Mouse (Mus musculus) spleen, embryonic (tissue): ENCODE measurements around the gene Rps5.

Source experiments
- CTCF ChIA-PET: fragments of 350-600 bp; sonication (Branson Sonifier 250); formaldehyde crosslinking; loops from one replicate; lab custom pipeline; 2022; lab: Charles Lee

Gene Rps5

DNA sequence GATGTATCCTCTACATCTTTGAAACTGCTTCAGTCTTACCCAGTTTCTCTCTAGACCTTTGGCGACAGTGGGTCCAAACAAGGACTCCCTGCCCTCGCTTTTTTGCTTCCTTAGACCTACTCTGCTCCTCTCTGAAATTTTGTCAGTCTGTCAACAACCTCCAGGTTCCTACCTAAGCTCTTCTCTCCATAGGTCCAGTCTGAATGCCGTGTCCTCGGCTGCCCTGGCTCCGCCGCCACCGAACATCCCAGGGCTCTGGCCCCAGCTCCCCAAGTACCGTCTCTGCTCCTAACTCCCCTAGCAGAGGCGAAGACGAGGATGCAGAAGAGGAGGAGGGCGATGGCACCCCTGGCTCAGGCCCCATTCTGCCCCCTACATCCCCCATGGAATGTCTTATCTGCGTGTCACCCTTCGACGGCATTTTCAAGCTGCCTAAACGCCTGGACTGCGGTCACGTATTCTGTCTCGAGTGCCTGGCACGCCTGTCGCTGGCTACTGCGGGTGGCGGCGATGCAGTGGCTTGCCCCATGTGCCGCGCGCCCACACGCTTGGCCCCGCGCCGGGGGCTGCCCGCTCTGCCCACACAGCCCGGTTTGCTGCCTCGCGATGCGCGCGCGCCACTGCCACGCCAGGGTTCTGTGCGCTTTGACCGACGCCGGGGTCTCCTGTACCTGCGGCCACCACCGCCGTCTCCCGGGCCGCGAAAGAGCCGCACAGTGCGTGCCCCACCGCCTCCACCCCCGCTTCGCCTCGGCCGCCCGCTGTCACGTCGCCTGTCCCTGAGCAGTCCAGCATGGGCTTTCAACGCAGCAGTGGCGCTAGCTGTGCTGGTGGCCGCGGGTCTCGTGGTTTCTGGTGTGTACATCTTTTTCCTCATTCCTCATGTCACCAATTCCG lies 5.9 kb downstream of the Rps5 start:
- CTCF ChIA-PET, result no interaction called here

DNA sequence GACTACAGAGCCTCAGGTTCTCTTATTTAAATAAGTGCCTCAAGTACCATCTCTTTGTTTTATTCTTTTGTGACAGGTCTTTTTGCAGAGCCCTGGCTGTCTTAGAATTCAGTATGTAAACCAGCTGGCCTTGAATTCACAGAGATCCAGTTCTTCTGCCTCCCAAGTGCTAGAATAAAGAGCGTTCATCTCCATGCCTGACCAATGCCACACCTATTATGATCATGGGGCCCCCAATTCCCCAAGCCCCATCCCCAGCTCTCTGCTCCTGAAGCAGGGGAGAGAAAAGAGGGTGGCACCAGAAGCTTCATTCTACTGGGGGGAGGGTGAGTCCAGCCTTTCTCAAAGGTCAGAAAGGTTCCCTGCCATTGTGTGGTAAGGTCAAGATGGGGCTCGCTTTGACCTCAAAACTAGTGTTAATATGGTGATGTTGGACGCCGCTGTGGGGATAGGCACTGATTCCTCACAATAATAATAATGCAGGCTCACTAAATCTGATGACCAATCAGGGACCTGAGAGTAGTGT lies 11.6 kb downstream of the Rps5 start:
- CTCF ChIA-PET, result no interaction called here

DNA sequence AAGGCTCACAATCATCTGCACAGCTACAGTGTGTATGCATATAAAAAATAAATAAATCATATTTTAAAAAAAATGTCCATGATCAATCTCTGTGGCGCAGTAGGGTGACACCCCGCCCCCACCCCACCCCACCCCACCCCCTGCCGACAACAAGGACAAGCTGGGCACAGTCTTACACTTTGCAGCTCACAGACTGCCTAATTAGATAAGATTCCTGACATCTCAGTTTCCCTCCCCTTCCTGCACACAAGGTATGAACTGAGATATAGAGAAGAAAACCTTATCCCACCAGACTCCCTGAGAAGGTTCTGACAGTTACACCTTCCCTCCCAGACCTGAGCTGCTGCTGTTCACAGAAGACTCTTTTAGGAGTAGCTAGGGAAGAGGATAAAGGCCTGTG lies 12.7 kb downstream of the Rps5 start:
- CTCF ChIA-PET, result no interaction called here

DNA sequence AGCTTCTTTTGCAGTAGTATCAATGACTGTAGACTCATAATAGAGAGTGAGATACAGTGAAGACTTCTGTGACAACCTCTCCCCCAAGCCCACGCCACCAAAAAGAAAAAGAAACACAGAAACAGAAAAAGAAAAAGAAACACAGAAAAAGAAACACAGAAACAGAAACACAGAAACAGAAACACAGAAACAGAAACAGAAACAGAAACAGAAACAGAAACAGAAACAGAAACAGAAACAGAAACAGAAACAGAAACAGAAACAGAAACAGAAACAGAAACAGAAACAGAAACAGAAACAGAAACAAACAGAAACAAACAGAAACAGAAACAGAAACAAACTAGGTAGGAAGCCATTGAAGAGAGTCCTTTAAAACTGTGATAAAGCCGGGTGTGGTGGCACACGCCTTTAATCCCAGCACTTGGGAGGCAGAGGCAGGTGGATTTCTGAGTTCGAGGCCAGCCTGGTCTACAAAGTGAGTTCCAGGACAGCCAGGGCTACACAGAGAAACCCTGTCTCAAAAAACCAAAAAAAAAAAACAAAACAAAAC lies 15.2 kb downstream of the Rps5 start:
- CTCF ChIA-PET, result interaction anchor here (0.7 kb wide), 1 partner anchor 19 kb away, joined by 3 read pairs; no protein-coding TSS in a partner anchor

DNA sequence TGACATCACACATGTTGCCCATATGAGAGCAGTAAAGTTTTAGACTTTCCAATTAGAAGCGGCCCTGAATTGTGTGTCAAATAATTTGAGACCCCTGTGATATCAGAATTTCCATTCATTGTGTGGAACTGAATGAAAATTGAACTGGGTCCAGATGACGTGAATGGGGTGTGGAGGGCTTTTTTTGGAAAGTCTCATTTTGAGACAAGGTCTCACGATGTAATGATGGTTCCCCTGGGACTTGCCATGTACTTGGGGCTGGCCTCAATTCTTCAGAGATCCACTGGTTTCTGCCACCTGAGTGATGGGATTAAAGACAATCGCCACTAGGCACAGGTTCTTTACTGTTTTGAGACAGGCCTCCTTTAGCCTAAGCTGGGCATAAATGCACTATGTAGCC lies 18.5 kb downstream of the Rps5 start:
- CTCF ChIA-PET, result no interaction called here

DNA sequence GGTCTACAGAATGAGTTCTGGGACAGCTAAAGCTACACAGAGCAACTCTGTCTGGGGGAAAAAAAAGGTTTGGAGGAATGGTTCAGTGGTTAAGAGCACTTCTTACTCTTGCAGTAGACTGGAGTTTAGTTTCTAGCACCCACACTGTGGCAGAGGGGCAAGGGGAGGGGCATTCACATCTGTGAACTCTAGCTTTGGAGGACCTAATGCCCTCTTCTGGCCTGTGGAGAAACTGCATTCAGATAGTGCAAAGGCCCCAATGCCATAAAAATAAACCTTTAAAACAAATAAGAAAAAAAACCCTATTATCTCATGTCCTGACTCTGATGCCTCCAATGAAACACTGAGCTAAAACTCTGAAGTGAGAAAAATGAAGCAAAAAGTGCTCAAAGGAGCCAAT lies 21.4 kb downstream of the Rps5 start:
- CTCF ChIA-PET, result no interaction called here

DNA sequence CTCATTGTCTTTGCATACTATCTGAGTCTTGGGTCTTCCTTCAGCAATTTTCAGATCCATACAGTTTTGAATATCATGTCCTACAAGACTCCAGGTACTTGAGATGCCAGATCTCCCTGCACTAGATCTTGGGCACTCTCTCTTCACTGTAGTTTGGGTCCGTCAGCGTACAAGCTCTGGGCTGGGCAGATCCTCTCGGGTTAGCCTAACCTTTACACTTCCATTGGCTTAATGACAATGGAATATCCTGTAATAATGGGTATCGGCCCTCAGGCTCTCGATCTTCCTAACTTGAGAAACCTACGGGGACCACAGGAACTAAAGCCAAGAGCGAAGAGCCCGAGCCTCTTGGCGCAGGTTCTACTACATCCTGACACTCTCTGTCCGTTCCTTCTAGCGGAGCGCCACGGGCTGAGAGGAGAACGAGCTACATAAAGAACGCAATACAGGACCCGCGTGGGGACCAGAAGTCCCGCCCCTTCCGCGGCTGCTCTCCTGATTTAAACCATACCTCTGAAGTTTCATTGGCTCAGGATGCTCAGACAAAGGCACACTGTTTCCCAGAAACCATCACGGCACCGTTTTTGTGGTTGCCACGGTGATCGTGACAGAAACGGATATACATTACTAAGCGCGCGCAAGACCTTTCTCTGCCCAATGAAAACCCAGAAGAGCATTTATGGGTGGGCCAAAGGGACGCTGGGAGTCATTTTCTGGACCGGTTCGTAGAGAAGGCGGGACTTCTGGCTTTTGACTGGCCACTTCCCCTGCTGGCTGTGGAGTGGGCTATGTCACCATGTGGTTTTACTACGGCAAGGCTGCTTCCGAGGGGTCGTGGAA lies 27.2 kb downstream of the Rps5 start:
- CTCF ChIA-PET, result no interaction called here

DNA sequence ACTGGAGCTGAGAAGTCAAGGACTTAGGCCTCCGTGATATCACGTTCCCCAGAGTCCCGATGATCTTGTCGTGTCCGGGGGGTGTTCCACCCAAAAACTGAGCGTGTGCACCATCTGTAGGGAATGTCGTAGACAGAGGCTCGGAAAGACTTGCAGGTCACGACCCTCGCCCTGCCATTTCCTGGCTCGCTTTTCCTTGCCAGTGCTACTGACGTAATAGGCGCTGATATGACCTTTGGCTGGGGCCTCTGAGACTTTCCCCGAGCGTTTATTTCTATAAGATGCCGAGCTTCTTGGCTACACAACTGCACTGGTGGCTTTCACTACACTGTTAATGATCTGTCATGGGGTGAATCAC lies 27.8 kb downstream of the Rps5 start:
- CTCF ChIA-PET, result no interaction called here

DNA sequence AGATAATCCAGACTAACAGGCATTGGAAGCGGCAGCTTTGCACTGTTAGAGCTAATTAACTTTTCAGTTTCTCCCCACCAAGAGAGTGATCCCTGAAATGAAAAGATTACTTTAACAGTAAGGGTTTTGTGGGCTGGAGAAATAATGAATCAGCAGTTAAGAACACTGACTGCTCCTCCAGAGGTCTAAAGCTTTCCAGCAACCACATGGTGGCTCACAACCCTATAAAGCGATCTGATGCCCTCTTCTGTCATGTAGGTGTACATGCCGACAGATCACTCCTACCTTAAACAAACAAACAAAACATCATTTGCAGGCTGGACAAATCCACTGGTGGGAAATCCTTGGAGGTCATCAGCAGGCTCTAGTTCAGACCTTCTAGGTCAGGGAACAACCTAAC lies 32.8 kb downstream of the Rps5 start:
- CTCF ChIA-PET, result no interaction called here

DNA sequence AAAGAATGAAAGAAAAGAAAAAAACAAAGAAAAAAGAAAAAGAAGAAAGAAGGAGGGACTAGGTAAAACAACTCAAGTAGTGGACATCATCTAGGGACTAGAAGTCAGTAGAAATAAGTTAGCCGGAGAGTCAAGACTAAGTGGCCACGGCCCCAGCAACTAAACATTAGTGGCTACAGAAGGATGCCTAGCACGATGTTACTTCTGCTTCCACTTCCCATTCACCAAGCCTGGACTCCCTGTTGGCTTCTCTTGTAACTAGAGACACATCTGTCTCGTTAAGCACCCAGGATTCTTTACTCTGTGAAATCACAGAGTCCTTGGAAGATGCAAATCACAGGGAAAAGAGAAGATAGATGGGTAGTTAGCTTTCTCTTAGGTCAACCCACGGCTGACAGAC lies 35.4 kb downstream of the Rps5 start:
- CTCF ChIA-PET, result interaction anchor here (0.7 kb wide), 1 partner anchor 21 kb away, joined by 5 read pairs; no protein-coding TSS in a partner anchor

DNA sequence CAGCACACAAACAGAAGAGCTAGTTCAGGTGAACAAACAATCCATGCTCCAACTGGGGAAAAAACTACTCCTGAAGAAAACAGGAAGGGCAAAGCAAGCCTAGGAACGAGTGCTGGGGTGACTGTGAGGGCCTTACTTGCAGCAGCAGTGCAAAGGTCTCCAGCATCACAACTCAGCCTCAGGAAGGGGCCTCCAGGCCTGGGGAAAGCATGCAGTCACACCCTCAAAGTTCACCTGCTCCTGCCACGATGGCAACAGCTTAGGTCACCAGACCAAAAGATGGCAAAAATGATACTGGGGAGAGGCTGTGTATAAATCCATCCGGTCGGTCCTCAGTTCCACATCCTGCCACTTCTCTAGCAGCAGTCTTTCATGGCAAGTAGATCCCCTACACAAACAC lies 36.9 kb downstream of the Rps5 start:
- CTCF ChIA-PET, result interaction anchor here (0.8 kb wide), 1 partner anchor 59 kb away, joined by 3 read pairs; no protein-coding TSS in a partner anchor

DNA sequence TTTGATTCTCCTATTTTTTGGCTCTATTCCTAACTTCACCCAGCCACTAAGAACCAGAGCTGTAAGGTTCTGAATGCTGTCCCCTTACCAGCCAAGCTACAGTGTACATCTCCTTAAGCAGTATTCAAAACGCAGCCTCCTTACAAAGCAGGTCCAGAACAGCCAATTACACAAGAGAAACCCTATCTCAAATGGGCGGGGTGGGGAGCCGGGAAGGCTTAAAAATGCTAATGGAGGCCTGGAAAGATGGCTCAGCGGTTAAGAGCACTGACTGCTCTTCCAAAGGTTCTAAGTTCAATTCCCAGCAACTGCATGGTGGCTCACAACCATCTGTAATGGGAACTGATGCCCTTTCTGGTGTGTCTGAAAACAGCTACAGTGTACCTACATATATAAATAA lies 37.6 kb downstream of the Rps5 start:
- CTCF ChIA-PET, result interaction anchor here (0.7 to 0.8 kb wide), 2 partner anchors 15 to 60 kb away, joined by 3 read pairs; no protein-coding TSS in a partner anchor

DNA sequence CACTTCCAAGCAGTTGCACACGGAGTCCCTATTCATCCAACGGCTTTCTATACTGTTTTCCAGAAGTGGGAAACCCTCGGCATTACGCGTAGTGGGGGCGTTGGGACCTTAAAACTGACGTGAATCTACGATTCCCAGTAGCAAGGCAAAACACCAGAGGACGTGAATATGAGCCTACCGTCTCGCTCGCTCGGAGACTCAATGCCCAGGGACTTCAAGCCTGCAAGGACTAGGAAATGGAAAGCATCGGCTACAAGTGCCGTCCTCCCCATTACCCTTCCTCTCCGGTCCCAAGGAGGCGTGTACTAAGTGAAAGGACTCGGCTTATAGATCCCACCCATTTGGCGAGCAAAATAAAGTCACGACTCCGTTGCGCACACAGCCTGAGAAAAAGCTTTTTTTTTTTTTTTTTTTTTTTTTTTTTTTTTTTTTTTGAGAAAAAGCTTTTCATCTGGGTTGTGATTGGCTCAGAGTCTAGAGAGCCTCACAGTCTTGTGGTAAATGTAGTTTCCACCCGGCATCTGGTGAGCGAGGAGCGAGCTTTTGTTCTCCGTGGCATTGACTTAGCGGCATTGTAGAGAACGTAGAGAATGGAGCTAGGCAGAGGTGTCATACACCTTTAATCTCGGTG lies 39.5 kb downstream of the Rps5 start:
- CTCF ChIA-PET, result interaction anchor here (0.6 kb wide), 2 partner anchors 10 to 17 kb away, joined by 5 to 11 read pairs; no protein-coding TSS in a partner anchor

DNA sequence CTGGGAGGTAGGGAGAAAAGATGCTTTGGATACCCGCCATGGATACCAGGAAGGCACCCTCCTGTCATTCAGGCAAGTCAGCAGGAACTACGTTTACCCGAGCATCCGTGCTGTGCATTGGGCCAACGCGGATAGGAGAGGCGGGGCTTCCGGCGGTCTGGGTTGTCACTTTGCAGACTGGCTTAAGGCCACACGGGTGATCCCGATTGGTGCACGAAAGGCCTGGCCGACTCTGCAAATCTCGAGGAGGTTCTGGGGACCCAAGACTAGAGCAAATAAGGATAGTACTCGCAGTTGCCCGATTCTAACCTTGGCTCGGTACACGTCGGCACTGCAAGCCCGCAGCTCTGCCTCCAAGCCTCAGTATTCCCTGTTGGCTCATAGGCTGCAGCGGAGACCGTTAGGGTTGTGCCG lies 43.6 kb downstream of the Rps5 start, which contains the start of gene Zfp324:
Gene Zfp324, plus strand, starts transcription at position 161 of the 414 bp plus-strand sequence.
- CTCF ChIA-PET, result interaction anchor here (0.6 kb wide), 1 partner anchor 47 kb away, joined by 4 read pairs; no protein-coding TSS in a partner anchor

DNA sequence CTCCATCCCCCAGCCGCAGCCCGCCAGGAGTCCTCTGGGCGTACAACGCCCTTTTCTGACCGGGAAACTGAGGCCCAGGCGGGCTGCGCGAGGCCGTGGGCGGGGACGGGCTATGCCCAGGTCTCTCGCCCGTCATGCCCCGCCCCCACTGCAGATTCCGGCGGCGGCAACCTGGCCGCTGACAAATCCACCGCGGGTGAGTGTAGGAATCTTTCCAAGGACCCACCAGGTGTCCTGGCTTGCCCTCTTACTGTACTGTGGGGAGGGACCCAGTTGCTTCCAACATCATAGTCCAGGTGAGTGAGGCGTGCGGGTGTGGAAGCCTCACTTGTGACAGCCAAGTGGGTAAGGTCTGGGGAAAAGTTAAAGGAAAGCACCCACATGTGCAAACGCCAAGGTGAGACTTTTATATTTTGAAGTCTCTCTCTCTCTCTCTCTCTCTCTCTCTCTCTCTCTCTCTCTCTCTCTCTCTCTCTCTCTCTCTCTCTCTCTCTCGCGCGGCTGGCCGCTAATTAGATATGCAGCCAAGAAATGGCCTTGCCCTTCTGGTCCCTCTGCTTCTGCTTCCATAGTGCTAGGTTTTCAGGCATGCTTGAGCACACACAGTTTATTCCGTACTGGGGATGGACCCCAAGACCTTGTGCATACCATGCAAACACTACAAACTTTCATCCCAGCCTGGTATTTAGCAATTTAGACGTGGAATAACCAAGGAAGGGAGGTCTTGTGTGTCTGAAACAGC lies 44.2 kb downstream of the Rps5 start:
- CTCF ChIA-PET, result interaction anchor here (0.6 kb wide), 1 partner anchor 47 kb away, joined by 4 read pairs; no protein-coding TSS in a partner anchor

DNA sequence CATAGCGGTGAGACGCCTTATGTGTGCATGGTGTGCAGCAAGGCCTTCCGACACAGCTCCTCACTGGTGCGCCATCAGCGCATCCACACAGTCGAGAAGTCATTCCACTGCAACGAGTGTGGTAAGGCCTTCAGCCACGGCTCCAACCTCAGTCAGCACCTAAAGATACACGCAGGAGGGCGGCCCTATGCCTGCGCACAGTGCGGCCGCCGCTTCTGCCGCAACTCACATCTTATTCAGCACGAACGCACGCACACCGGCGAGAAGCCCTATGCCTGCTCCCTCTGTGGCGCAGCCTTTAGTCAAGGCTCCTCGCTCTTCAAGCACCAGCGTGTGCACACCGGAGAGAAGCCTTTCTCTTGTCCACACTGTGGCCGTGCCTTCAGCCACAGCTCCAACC lies 48.8 kb downstream of the Rps5 start:
- CTCF ChIA-PET, result no interaction called here
